Mouse (Mus musculus) adrenal gland, adult 18-20 months (tissue): ENCODE measurements at regions not wholly inside any gene's neighbourhood (a gene's known extent, or its start where the extent isn't known, plus 50 kb on each side); places are given as distances from the start of the nearest gene placed in this dataset.
A peak's percentile ranks its signal among the peaks of the same experiment; 100 is the strongest.
"Not testable (repeated sequence)": the region's sequence is repeated elsewhere in the genome, so short reads cannot be mapped to it uniquely, and the experiment has no call there.

ENCODE experiments used
- DNase-seq, 2 experiments: peaks; one replicate each; pipeline ENCODE4 v3.0.0; 2021 to 2022; ENCODE audit warnings: low spot score in 2 of 2

DNA sequence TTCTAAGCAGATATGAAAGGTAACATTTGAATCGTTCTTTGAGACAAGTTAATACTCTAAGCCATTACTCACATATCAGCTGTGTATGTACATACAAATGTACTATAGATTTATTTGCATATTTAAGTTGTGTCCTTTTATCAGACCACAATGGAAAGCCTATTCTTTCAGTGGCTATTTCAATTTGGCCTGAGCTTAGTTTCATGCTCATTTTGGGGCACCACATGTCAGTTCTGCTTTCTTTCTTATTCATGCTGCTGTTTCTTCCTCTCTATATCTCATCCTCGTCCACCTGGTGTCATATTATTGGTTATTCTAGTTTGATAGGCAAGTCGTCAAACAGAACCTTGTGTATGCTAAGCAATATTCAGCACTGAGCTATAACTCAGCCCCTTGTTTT lies 432.5 kb downstream of the Arl4a start:
- no peak for DNase-seq

DNA sequence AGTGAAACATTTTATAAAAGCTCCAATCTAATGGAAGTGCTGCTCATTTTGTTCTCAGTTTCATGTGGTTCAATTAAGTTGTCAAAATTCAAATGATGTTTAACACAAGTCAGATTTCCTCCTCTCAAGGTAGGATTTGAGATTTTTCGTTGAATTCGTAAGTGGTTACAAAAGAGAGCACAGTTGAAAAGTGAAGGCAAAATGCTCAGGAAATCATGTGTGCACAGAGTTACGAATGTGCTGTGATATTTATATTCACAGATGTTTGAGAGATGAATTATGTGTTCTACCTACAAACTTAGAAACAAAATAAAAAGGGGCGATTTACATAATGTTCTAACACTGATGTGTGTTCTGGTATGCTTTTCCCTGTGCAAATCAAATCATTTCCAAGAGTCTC lies 433.1 kb downstream of the Arl4a start:
- DNase-seq = no peak

DNA sequence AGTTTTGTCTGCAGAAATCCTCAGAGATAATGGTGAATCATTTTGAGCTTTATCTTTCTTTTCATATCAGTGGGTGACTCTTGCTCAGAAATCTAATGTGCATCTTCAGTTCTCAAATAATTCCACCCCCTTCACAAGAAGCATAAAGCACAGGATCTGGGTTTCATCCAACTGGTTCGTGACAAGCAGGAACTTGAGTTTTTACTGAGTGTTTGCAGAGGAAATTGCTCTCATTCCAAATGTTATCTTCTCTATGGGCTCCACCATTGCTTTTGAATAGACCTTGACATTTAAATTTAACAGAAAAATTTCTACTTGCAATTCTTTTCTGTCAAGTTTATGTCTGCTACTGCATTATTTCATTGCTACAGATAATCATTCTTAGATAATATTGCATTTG lies 443.1 kb downstream of the Arl4a start:
- DNase-seq = no peak

DNA sequence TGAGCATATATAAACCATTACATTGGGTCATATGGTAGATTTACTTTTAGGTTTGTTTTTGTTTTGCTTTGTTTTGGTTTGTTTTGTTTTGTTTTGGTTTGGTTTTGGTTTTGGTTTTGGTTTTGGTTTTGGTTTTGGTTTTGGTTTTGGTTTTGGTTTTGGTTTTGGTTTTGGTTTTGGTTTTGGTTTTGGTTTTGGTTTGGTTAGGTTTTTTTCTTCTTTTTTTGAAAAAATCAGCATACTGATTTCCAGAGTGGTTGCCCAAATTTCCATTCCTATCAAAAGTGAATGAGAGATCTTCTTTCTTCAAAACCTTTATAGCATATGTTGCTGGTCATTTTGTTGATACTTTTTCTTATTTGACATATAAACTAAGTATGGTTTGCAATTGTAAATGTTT lies 444.0 kb downstream of the Arl4a start:
- DNase-seq = not testable (repeated sequence)

DNA sequence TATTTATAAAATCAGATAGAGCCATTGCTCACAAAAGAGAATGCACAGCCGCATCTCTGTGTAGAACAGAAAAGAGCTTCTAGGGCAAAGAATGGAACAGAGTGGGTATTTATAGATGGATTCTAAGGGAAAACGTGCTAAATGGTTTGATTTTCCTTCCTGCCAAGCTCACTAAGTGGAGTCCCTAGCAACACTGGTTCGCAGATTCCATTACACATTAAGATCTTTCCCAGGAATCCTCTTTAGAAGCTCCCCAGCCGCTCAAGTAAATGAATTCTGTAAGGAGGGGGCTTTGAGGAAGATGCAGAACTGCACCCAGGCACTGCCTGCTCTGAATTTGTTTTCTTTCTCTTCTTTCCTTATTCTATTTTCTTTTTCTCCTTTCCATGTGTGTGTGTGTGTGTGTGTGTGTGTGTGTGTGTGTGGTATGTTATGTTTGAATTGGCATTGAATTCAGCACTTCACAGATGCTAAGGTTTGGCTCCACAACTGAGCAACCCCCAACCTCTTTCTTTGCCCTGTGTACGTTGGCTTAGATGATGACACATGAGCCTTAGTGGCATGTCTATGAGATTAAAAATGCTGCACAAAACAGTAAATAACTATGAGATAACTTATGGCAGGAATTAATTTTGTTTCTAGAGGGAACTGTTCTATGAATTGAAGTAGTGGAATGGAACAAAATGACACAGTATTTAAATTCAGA lies 450.5 kb downstream of the Arl4a start:
- no peak for DNase-seq

DNA sequence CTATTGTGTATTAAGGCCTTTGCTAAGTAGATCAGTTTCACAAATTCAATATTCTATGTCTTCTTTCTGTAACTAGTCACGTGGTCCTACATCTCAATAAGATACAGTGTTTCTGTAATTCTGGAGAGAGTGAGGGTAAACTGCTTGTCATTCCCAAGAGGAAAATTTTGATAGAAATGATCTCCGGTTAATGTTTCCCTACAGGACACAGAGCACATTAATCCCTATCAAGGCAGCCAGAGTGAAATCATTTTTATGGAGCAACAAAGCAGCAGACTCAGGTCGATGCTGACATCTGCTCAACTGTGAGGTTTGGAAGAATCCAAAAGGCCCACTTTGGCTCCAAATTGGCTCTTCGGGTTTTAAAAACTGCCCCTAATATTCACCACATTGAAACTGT lies 451.7 kb downstream of the Arl4a start:
- DNase-seq = no peak

DNA sequence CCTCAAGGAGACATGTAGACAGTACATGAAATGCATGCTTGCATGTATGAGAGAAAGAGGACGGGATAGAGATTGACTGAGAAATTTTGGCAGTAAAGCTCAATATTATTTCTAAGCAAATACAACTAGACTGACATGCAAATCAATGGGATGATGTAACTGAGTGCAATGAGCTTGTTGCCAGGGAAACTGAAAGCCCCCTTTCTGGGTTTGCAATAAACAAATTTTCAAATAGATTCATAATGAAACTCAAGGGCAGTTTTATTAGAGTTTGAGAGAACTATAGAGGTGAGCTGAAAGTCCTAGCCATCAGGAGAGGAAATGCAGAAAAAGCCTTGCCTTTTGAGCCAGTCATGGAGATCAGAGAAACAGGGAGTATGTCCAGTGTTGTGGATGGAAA lies 460.2 kb downstream of the Arl4a start:
- DNase-seq = no peak

DNA sequence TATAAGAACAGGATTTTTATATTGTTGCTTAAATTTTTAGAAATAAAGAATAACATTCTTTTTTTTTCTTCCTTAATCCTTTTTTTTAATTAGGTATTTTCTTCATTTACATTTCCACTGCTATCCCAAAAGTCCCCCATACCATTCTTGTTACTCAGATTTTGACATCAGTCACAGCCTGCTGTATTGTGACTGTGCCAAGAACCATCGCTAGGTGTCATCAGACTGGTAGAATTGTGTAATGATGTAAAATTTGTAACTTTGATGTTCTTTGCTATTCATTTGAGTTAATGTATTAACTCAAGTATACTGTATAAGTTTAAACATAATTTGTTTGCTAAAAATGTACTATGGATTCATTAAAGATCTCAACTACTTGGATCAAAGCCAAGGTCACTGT lies 465.0 kb downstream of the Arl4a start:
- DNase-seq = no peak

DNA sequence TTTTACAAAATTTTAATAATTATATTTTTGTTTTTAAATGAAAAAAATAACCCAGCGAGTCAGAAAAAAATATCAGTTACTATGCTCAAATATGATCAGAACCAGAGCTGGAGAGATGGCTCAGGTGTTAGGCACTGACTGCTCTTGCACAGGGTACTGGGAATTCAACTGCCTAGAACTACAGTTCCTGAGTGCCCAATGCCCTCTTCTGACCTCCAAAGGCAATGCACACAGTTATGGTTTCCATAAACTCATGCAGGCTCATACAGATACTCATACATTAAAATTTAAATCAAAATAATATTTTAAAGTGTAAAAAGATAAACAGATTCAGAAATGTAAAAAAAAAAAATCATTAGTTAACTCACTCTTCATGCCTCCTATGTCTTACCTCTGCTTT lies 465.7 kb downstream of the Arl4a start:
- no peak for DNase-seq

DNA sequence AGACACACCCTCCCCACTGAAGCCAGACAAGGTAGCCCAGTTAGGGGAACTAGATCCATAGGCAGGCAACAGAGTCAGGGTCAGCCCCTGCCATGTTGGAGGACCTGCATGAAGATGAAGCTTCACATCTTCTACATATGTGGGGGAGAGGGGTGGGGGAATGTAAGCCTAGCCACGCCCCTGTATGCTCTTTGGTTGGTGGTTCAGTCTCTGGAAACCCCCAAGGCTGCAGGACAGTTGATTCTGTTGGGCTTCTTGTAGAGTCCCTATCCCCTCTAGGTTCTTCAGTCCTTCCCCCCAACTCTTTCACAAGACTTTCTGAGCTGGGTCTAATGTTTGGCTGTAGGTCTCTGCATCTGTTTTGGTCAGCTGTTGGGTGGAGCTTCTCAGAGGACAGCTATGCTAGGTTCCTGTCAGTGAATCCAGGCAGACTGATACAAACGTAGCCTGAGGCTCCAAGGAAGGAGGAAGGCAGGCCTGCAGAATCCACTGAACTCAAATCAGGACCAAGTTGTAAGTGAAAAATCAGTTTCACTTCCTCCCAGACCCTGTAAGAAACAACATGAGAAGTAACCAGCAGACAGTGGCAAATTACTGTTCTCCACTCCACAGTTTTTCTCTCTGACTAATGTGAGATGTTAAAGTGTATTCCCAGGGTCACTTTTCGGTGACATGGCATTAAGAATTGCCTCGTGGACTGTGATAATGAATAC lies 476.9 kb downstream of the Arl4a start:
- DNase-seq = no peak

DNA sequence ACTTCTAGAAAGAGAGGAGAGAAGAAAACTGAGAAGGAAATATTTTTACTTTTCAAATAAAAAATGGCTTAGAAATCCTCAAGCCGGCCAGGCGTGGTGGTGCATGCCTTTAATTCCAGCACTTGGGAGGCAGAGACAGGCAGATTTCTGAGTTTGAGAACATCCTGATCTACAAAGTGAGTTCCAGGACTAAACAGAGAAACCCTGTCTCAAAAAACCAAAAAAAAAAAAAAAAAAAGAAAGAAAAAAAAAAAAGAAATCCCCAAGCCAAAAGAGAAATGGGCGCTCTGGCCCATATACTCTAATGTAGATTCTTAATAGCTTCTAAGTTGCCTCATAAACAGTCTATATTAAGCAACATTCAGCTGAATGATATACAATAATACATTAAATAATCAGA lies 479.3 kb downstream of the Arl4a start:
- no peak for DNase-seq

DNA sequence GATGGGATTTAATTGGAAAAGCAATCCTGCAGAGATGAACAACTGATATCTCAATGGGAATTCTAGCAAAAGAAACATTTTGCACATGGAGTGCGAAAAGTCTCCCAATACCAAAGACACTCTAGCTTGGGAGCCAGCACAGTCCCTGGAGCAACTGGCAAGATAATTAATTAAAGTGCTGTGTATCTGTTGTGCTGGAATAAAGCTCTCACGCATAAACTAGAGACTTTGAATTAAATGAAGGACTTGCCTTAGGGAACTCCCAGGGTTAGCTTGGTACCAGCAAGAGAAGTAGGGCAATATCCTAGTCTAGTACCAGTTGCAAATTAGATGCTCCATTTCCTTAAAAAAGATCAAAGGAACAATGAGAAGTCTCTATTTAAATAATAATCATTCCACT lies 501.5 kb downstream of the Arl4a start:
- no peak for DNase-seq

DNA sequence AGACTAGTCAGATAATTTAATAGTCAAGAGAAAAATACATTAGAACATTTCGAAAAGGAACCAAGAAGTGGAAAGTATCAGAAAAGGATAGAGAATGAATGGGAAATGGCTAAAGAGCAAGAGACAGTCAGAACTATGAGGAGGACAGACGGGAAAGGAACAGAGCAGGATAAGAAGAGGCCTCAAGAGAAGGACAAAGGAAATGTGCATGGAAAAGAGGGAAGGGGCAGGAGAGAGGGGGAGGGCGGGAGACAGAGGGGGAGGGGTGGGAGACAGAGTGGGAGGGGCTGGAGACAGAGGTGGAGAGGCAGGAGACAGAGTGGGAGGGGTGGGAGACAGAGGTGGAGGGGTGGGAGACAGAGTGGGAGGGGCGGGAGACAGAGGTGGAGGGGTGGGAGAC lies 509.7 kb downstream of the Arl4a start:
- no peak for DNase-seq

DNA sequence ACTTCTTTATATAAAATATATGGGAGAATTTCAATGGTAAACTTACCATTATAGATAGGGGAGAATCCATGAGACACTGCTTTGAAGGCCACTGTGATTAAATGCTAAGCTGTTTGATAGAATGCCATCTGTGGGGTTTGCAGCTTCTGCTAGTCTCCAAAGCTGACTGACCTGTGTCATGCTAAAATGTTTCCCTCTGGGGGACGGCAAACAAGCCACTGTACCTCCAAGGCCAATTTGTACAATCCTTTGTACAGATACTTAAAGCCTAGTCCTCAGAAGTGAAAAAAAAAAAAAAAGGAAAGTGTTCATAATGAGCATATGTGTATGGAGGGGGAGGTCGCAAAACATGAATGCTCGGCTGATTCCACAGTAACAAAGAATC lies 510.6 kb downstream of the Arl4a start:
- no peak for DNase-seq

DNA sequence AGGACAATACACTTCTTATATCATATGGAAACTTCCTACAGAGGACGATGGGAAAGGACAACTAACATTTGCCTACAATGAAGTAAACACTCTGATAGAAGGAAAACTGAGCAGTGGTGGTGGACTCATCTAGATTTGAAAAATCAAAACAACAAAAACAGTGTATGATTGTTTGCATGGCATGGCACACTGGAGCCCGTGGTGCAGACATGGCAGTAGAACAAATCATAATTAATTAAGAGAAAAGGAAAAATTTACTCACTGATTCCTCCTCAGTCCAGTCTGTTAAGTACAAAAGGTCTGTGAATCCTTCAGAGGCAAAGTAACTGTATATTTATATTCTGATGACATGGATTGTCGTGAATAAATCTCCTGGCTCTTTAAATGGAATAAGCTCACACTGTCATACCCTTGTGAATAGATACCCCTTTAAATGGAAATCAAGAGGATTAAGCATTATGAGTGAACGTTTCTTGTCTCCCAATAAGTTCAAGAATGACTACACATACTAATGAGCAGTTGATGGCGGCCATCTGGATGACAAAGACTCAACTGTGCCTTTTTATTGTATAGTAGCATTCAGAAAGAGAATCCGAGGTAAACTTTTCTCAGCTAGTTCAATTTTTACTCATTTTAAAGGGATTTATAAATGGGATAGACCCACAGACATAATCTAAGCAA lies 511.1 kb downstream of the Arl4a start:
- DNase-seq = no peak

DNA sequence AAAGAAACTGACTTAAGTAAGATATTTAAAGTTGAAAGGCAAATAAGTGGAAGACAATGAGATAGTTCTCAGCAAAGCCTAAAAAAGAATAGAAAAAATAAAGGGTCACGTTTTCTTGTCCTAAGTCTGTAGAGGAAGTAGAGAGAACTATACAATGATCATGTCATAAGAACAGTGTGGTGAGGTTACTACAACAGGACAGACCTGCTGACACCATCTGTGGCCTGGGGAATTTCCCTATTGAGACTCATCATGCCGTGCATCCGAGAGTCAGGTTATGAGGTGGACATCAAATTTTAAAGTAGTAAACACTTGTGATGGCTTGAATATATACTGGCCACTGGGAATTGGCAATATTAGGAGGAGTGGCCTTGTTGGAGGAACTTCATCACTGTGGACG lies 522.1 kb downstream of the Arl4a start:
- DNase-seq = no peak

DNA sequence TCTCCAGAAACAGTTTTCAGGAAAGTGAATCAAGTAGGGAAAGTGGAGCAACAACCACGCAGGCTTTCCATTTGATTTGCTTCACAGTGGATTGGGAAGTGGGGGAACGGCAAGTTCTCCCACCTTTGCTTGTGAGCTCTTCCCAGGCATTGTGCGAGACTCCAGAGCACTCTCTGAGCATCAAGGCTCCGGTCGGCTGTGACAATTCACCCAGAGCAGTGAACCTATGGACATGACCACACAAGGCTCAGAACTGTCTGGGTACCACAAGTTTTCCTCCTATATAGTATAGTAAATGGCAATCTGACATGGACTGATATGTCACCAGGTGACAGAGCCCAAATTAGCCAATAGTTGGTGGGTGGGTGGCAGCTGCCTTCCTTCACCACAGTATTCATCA lies 527.0 kb downstream of the Arl4a start:
- DNase-seq = no peak

DNA sequence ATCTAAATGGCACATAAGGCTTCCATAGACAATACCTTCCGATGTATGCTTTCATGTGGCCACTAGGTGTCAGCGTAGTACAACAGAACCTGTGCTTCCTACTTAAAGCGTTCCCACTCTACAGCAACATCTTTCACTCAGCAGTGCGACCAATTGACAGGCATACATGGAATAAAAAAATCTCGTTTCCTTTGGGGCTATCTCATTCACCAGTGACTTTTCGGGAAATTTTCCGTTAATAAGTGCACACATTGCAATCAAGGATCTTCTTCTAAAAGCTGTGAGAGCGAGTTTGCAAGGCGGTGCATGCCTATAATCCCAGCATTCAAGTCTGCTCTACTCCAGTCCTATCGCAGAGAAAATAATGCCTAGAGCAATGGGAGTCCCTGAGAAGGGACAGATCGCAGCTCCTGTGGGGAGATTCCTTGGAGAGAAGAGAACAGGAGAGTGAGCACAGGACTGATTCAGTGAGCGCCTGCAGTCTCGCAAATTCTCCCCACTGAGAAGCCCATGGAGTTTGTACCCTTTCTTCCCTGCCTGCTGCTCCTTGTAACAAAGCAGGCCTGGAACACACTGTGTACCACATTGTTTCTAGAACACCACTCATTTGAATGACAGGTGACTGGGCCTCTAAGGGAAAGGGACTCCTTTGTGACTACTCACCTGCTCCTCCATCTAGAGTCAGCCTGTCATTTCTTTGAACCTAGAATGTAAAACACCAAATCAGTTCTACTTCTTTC lies 527.6 kb downstream of the Arl4a start:
- DNase-seq = peak; percentile 30 to 35

DNA sequence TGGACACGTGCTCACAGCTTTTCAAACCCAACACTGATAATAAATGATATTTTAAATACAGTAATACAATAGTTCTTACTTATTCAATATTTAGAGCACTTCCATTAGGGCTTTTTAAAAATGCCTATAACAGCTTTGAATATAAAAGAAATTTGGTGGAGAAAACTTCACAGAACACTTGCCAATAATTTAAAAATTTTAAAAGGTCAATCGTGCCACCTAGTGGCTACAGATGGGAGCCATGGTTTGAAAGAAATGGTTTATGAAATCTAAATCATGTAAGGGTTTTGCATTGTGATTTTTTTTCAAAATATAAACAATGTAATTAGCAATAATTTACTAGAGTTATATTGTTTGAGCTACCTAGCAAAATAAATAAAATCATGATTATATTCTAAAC lies 541.6 kb downstream of the Arl4a start:
- no peak for DNase-seq

DNA sequence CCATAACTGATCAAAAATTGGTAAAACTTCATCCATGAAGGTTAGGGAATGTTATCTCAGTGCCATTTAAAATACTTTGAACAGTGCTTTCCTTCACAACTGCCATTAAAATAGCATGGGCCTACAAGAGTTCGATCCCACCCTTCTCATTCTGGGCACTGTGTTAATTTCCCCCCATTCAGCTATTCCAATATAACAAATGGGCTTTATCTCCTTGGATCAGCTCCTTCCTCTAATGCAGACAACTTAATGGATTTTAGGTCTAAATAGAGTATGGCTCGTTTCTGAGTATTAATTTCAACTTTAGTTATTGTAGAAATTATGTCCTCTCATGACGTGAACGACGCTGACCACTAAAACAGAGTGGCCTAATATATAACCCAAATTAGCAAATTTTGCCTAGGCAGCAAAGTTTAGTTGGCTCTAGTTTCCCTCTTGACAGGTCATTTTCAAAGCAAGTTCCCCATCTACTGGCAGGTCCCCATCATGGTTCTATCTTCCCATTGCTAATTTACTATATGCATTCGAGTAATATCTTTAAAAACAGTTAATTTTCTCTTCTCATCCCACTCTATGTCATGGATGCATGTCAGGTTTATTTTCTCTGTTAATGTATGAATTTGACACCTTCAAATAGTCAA lies 544.1 kb downstream of the Arl4a start:
- DNase-seq = no peak

DNA sequence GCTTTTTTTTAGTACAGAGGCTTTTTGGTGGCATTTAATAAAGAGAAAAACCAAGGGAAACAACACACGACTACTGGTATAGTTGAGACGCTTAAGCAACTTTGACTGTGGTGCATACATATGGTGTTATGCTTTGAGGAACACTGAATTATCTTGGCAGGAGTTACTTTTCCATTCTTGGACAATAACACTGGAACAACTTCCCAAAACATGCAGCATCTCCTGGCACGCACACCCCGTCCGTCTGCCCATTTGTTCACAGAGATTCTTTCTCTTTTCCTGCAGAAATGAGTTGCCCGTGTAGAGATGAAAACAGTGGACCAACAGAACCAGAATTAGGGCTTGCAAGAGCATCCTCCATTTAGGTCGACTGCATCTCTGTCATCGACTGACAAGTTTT lies 544.7 kb downstream of the Arl4a start:
- DNase-seq = no peak
